Mouse (Mus musculus): ENCODE results near the gene Pigq.

Gene Pigq

GRCm38 (mm10) chr17:25944366-25945163 lies at the start of gene Pigq, which contains the start of gene Nhlrc4:
Gene Pigq (minus strand): TSS chr17:25944936.
Gene Nhlrc4 (minus strand): TSS chr17:25944961.
- in situ Hi-C loops (cut with MboI, MseI), result no loop called here

DNA sequence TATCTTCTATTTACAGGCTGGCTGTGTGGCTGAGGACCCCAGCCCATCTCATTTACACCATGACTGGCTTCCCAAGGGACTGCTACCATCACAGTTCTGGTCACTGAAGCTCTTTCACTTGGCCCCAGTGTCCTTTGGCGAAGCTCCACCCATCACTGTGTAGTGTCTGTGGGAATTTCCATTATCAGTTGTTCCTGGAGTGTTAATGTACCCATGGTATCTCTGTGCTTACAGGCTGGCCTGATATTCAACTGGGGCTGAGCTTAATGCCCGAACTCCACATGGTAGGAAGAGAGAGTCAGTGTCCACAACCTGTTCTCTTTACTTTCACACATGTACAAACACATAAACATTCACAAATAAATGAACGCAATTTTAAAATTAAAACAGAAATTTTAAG lies 48.8 kb upstream of the Pigq start:
- in situ Hi-C loops (cut with MboI, MseI), result loop anchor here (5.0 kb wide), 1 partner anchor 106 kb away; no protein-coding TSS in a partner anchor

- in situ Hi-C loops (cut with MboI, MseI), result loop anchor here (5.0 kb wide), 1 partner anchor 105 kb away; no protein-coding TSS in a partner anchor
These were observed 47.5 kb upstream of the Pigq start for GRCm38 (mm10) chr17:25992274-25992673.

DNA sequence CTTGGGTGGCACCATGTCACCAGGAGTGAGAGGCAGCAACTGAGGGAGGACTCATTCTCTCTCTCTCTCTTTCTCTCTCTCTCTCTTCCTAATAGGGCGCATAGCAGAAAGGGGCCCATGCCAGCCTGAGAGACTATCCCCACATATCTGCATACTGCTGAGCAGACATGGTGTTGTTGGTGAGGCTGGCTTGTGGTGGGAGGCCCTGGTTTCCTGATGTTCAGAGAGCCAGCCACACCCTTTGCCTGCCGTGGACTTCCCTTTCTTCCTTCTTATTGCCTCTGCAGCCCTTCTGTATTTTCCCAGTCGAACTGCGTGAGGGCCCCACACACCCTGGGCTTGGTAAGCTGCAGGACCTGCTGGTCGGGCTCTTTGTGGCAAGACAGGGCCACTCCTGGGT lies 45.6 kb upstream of the Pigq start:
- in situ Hi-C loops (cut with MboI, MseI), result loop anchor here (5.0 kb wide), 1 partner anchor 103 kb away; no protein-coding TSS in a partner anchor

GRCm38 (mm10) chr17:25985306-25986294 lies 40.9 kb upstream of the Pigq start, which contains the start of gene Capn15:
Gene Capn15 (minus strand): TSS chr17:25985796.
- in situ Hi-C loops (cut with MboI, MseI), result no loop called here

DNA sequence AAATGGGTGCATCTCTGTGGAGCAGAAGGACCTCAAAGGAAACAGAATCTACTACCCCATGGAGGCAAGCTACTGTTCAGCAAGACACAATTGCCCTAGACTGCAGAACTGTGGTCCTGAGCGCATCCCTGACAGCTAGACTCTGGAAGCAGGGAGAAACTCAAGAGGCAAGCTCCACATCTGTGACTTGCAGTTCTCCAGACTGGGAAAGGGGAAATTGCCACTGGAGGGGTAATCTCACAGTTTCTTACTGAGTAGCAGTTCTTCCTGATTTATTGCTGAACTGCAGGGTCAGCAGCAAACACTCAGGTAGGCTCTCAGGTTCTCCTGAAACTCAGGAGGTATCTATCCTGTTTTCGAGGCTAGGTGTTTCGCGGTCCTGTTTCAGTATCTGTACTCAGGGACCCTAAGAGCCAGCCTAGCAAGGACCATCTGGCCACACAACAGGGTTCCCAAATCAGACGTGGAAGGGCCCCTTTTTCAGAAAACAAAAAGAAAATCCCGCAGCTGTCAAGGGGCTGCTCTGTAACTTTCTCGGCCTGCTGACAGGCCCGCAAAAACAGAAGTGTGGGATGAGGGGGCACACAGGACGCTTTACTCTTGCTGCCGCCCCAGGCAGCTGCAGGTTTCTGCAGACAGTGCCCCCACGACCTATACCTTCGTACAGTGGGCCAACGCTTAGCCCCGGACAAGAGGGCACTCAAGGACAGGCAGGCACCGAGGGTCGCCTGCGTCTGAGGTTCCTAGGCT lies 40.0 kb upstream of the Pigq start:
- in situ Hi-C loops (cut with MboI, MseI), result no loop called here

DNA sequence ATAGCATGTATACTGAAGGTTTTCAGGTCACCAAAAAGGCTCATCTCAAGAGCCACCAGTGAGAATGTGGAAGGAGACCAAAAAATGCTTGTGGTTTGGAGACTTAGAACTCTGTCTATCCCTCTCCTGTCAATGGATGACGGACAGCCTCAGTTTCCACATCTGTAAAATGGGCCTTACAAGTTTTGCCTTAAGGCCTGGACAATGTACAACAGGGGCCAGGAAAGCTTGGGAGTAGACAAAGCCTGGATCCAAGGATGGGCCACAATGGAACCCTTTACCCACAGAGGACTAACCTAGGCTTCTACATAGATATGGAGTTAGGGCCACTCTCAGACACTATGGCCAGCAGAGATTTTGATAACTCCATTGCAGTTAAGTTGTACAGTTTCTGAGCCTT lies 39.3 kb upstream of the Pigq start:
- in situ Hi-C loops (cut with MboI, MseI), result no loop called here

DNA sequence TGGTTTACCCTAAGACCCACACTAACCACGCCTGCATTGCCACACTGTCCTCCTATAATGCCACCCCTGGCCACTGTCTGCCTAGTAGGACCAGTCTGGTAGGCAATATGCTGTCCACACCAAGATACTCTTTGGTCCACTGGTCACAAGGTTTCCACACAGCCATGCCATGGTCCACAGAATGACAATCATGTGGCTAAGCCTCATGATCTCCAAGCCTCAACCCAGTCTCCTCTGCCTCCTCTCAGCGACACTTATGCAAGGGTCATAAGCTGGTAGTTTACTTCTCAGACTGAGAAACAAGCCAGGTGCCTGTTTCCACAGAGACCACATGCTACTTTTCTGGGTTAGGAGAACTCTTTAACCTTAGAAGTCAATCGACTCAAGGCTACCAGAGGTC lies 38.2 kb upstream of the Pigq start:
- in situ Hi-C loops (cut with MboI, MseI), result no loop called here

GRCm38 (mm10) chr17:25980854-25981253 lies 36.1 kb upstream of the Pigq start:
- in situ Hi-C loops (cut with MboI, MseI), result no loop called here

- in situ Hi-C loops (cut with MboI, MseI), result no loop called here
These were observed 35.3 kb upstream of the Pigq start for GRCm38 (mm10) chr17:25979829-25980738.

DNA sequence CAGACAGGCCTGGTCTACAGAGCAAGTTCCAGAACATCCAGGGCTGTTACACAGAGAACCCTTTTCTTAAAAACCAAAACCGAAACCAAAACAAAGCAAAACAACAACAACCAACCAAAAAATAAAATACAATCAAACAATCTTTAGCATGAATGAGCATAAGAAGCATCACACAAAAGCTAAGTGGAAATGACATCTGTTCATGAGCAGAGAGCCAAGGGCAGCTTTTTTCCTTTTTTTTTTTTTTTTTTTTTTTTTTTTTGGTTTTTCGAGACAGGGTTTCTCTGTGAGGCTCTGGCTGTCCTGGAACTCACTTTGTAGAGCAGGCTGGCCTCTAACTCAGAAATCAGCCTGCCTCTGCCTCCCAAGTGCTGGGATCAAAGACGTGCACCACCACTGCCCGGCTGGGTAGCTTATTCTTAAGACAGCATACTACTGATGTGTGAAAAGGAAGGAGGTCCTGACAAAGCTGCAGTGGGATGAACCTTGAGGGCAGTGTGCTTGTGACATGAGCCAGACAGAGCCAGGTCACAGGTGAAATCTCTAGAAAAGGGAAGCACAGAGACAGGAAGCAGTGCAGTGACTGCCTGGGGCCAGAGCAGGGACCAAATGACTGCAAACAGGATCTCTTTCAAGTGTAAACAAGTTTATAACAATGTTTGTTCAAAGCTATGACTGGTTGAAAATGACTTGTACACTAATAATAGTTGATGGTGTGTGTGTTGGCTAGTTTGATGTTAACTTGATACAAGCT lies 26.4 kb upstream of the Pigq start:
- in situ Hi-C loops (cut with MboI, MseI), result no loop called here

DNA sequence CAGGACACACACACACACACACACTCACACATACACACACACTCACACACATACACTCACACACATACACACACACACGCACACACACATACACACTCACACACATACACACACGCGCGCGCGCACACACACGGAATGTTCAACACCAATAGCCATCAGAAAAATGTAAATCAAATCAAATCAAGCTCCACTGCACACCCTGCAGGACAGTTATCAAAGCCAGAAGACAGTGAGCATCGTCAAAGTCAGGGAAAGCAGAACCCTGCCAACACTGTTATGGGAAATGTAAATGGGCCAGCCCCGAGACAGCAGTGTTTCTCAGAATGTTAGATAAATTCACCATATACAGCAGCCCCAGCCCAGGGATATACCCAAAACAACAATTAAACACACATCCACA lies 25.7 kb upstream of the Pigq start:
- in situ Hi-C loops (cut with MboI, MseI), result no loop called here

- in situ Hi-C loops (cut with MboI, MseI), result no loop called here
These were observed 23.4 kb upstream of the Pigq start for GRCm38 (mm10) chr17:25968176-25968575.

- in situ Hi-C loops (cut with MboI, MseI), result no loop called here
These were observed 22.9 kb upstream of the Pigq start for GRCm38 (mm10) chr17:25967652-25968051.

GRCm38 (mm10) chr17:25964271-25964670 lies 19.5 kb upstream of the Pigq start:
- in situ Hi-C loops (cut with MboI, MseI), result no loop called here

GRCm38 (mm10) chr17:25962413-25962905 lies 17.7 kb upstream of the Pigq start:
- in situ Hi-C loops (cut with MboI, MseI), result no loop called here

- in situ Hi-C loops (cut with MboI, MseI), result no loop called here
These were observed 16.8 kb upstream of the Pigq start for GRCm38 (mm10) chr17:25961566-25961965.

DNA sequence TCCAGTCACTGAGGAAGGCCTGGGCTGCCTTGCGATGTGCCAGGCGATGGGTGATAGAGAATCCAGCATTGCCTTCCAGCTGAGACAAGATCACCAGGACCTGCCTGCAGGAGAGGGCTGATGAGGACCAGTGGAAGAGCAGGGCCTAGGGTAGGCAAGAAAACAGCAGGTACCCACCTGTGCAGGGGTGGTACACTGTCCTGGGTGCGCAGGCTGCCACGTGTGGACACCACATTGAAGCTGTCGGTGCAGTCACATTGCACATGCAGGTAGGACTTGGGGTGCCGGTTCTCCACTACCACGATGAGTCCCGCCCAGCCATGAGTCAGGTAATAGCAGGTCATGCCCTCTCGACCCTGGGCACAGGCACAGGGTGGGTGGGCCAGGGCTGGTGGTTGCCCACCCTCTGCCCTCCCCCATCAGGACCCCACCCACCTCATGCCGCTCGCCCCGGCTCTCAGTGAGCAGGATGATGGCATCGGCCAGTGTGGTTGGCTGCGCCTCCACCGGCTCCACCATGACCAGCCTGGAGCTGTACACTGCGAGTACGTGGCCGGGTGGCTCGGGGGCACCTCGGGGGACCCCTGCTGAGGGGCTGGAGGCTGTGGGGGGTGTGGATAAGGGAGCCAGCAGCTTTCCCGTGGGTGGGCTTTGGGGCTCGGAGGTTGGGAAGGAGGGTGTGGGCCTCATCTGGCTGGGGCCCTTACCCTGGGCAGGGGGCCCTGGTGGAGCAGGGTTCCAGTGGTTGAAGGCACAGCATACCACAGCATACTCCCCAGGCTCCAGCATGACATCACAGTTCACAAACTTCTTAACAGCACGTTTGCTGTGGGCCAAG lies 15.1 kb upstream of the Pigq start:
- in situ Hi-C loops (cut with MboI, MseI), result no loop called here
